Mouse (Mus musculus): ENCODE measurements around the gene Hoxc8. TPM values are rescaled to one million over a fixed set of nuclear protein-coding genes. Genes with fewer than 3 reads are reported as not detected.

The Hoxc8 gene
- polyA plus RNA-seq, 1 experiment from 2014 or later, result not detected

DNA sequence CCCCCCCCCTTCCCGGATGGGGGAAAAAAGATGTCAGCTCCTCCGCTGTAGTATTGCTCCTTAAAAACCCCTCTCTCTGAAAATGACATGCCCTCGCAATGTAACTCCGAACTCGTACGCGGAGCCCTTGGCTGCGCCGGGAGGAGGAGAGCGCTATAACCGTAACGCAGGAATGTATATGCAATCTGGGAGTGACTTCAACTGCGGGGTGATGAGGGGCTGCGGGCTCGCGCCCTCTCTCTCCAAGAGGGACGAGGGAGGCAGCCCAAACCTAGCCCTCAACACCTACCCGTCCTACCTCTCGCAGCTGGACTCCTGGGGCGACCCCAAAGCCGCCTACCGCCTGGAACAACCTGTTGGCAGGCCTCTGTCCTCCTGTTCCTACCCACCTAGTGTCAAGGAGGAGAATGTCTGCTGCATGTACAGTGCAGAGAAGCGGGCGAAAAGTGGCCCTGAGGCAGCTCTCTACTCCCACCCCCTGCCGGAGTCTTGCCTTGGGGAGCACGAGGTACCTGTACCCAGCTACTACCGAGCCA, 23.6 kb upstream of the Hoxc8 start, which contains the start of gene Hoxc10:
Gene Hoxc10, plus strand, starts transcription at position 21 of the 536 bp plus-strand sequence.
- Histone ChIP-seq H3K9me3 (no peaks in the 10 kb centered on the region), H3K36me3 (no peaks in the 10 kb centered on the region), H3K9ac (no peak within 1 kb of the TSS), H3K4me3 (0 out of 2 replicates have a peak within 1 kb of the TSS, but pooled peaks have one; percentile 9), H3K4me2 (peak within 1 kb of the TSS; percentile 12; the same call in 1 of the 2 replicates), H3K27me3 (peaks cover 97% of the 10 kb centered on the region), H3K4me1 (0 out of 2 replicates have a peak, but pooled peaks cover 5% of the 10 kb centered on the region), H3K27ac (no peak within 1 kb of the TSS)
- 2% methylated on average over 27 of the region's 27 CpGs for WGBS
- no peak for ATAC-seq (ENCODE audit: borderline replicate concordance, extremely low read depth, low FRiP score, low TSS enrichment)

DNA sequence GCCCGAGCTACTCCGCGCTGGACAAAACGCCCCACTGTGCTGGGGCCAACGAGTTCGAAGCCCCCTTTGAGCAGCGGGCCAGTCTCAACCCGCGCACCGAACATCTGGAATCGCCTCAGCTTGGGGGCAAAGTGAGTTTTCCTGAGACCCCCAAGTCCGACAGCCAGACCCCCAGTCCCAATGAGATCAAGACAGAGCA, 23.2 kb upstream of the Hoxc8 start, which contains the start of gene Hoxc5:
Gene Hoxc5, plus strand, starts transcription at position 132 of the 199 bp plus-strand sequence.
- no peak for ATAC-seq (ENCODE audit: borderline replicate concordance, extremely low read depth, low FRiP score, low TSS enrichment)
- Histone ChIP-seq H3K4me1 (0 out of 2 replicates have a peak, but pooled peaks cover 5% of the 10 kb centered on the region), H3K9me3 (no peaks in the 10 kb centered on the region), H3K36me3 (no peaks in the 10 kb centered on the region), H3K9ac (no peak within 1 kb of the TSS), H3K4me3 (0 out of 2 replicates have a peak within 1 kb of the TSS, but pooled peaks have one; percentile 9), H3K4me2 (peak within 1 kb of the TSS; percentile 12; the same call in 1 of the 2 replicates), H3K27me3 (peaks cover 99% of the 10 kb centered on the region), H3K27ac (no peak within 1 kb of the TSS)
- WGBS, result 5% methylated on average over 12 of the region's 12 CpGs

DNA sequence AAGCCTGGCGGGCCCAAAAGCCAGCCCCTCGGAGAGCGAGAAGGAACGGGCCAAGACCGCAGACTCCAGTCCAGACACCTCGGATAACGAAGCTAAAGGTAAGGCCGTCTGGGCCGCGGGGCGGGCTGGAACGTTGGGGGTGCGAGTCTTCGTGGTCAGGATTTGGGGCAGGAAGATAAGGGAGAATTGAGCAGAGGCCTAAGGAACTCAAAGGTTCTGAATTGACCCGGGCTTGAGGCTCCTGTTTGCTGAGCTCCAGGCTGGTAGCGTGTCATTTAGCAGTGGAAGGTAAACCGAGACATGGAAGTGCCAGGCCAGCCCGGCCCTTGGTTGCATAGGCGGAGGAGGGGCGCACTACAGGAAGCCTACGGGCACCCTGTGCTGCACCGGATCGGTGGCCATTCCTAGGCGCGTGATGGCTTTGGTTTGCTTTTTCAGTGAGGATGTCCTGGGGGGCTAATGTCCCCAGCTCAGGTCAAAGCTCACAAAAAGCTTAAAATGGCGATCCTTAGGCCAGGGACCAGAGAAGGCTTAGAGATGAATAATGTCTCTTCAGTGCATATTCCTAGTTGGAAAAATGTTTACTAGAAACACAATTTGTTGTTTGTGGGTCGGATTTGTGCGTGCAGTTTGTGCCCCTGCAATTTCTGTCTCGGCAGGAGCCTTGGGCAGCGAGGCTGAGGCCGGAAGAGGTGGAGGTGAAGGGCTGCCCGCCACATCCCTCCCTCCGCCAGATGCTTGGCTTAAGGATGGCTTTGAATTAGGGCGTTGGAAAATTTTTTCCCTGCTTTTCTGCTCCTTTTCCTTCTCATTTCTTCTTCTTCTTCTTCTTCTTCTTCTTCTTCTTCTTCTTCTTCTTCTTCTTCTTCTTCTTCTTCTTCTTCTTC, 22.7 kb upstream of the Hoxc8 start:
- Histone ChIP-seq H3K4me2 (no peak overlapping the region), H3K36me3 (no peaks in the 10 kb centered on the region), H3K27ac (no peak overlapping the region), H3K9me3 (no peaks in the 10 kb centered on the region), H3K9ac (no peak overlapping the region), H3K27me3 (peaks cover 99% of the 10 kb centered on the region), H3K4me1 (0 out of 2 replicates have a peak, but pooled peaks cover 5% of the 10 kb centered on the region), H3K4me3 (no peak overlapping the region)
- WGBS, result 3% methylated on average over 34 of the region's 34 CpGs
- no peak for ATAC-seq (ENCODE audit: borderline replicate concordance, extremely low read depth, low FRiP score, low TSS enrichment)

DNA sequence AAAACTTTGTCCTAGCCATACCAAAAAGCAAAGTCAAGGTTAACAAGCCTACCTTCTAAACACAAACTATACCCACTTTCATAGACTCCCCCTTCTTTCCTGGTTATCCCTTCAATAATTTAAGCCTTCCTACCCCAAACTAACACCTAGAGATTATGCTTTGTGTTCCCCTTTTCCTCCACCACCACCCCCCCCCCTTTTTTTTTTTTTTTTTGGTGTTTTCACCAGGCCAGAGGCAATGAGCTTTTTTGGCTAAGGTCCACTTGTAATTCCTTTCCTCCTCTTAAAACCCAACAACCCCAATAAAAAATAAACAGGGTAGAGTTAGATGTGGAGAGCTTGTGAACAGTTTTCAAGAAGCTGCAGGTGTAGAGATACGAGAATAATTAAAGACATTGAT, 21.1 kb upstream of the Hoxc8 start:
- H3K9me3 ChIP-seq, result no peaks in the 10 kb centered on the region
- 39% methylated on average over 1 of the region's 1 CpGs for WGBS
- no peak for ATAC-seq (ENCODE audit: borderline replicate concordance, extremely low read depth, low FRiP score, low TSS enrichment)
- H3K4me1 ChIP-seq, result 0 out of 2 replicates have a peak, but pooled peaks cover 5% of the 10 kb centered on the region
- H3K4me2 ChIP-seq, result no peak overlapping the region
- H3K27me3 ChIP-seq, result peaks cover 99% of the 10 kb centered on the region
- no peak overlapping the region for H3K9ac ChIP-seq
- H3K4me3 ChIP-seq, result no peak overlapping the region
- no peak overlapping the region for H3K27ac ChIP-seq
- no peaks in the 10 kb centered on the region for H3K36me3 ChIP-seq

DNA sequence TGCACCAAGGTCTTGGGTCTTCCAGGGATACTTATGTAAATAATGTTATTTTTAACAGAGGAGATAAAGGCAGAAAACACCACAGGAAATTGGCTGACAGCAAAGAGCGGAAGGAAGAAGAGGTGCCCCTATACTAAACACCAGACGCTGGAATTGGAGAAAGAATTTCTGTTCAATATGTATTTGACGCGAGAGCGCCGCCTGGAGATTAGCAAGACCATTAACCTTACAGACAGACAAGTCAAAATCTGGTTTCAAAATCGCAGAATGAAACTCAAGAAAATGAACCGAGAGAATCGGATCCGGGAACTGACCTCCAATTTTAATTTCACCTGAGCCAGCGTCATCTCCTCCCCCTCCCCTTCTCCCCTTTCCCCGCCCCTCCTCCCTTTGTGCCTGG, 19.7 kb upstream of the Hoxc8 start:
- Histone ChIP-seq H3K36me3 (no peaks in the 10 kb centered on the region), H3K4me2 (no peak overlapping the region), H3K9me3 (no peaks in the 10 kb centered on the region), H3K4me3 (no peak overlapping the region), H3K4me1 (0 out of 2 replicates have a peak, but pooled peaks cover 5% of the 10 kb centered on the region), H3K27ac (no peak overlapping the region), H3K27me3 (peaks cover 99% of the 10 kb centered on the region), H3K9ac (no peak overlapping the region)
- WGBS, result 3% methylated on average over 12 of the region's 12 CpGs
- ATAC-seq (ENCODE audit: borderline replicate concordance, extremely low read depth, low FRiP score, low TSS enrichment), result no peak

DNA sequence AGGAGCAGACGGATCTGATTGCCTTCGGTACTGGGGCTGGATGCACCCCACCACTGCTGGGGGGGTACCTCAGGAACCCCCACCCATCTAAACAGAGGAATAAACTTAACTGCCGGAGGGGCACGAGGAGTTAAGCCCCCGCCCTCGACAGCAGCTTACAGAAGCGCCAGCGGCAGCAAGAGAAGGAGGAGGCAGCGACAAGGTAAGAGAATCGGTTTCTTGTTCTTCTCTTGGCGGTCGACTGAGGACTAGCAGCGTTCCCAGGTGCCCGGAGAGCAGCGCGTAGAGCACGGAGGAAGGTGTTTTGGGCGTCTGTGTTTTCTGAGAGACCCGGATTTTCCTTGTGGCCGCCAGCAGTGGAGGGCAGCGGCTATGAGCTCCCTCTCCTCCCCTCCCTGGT, 18.2 kb upstream of the Hoxc8 start:
- Histone ChIP-seq H3K27ac (no peak overlapping the region), H3K9ac (no peak overlapping the region)

DNA sequence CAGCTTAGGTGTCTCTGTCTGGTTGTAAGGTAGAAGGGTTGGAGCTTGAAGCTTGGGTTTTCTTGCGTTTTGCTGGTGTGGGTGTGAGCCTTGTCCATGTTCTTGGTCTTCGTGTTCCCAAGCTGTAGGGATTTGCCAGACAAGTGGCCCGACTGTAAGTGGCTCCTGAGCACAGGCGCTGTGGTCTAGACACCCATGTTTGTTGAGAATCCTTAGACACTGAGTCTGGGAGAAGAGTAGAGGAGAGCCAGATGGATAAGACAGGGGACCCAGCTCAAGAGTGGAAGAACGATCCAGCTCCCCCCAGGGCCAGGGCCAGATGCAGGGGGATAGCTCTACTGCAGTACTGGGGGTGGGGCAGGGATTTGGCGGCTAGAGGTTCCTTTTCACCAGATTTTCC, 17.7 kb upstream of the Hoxc8 start:
- no peaks in the 10 kb centered on the region for H3K9me3 ChIP-seq
- H3K4me2 ChIP-seq, result no peak overlapping the region
- no peak overlapping the region for H3K4me3 ChIP-seq
- no peaks in the 10 kb centered on the region for H3K36me3 ChIP-seq
- no peak overlapping the region for H3K27ac ChIP-seq
- WGBS, result 2% methylated on average over 6 of the region's 6 CpGs
- peaks cover 99% of the 10 kb centered on the region for H3K27me3 ChIP-seq
- H3K4me1 ChIP-seq, result peaks cover 4% of the 10 kb centered on the region; the same call in 1 of the 2 replicates
- ATAC-seq (ENCODE audit: borderline replicate concordance, extremely low read depth, low FRiP score, low TSS enrichment), result no peak
- H3K9ac ChIP-seq, result no peak overlapping the region

More for the DNA sequence above, 18.2 kb upstream of the Hoxc8 start:
- Histone ChIP-seq H3K27me3 (peaks cover 99% of the 10 kb centered on the region), H3K4me3 (no peak overlapping the region), H3K36me3 (no peaks in the 10 kb centered on the region), H3K9me3 (no peaks in the 10 kb centered on the region), H3K4me1 (peaks cover 2% of the 10 kb centered on the region; the same call in 1 of the 2 replicates), H3K4me2 (no peak overlapping the region)
- under 1% methylated on average over 21 of the region's 21 CpGs for WGBS
- no peak for ATAC-seq (ENCODE audit: borderline replicate concordance, extremely low read depth, low FRiP score, low TSS enrichment)

DNA sequence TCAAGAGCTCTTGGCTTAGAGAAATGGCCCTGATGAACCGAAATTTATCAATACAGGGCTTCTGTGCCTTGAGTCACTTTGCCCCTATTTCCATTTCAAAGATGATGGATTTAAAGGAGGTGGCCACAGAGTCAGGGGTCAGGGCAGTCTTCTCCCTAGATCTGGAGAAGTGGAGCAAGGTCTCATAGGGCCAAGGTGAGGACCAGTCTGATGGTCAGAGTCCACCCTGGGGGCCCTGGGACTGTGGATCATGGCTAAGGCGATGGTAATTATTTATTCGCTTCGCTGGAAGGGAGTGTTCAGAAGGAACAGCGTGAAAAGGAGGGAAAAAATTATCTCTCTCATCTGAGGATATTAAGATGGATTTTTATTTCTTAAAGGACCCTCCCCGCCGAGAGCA, 15.4 kb upstream of the Hoxc8 start:
- 4% methylated on average over 7 of the region's 7 CpGs for WGBS
- Histone ChIP-seq H3K4me2 (no peak overlapping the region), H3K36me3 (no peaks in the 10 kb centered on the region), H3K27ac (no peak overlapping the region), H3K9me3 (no peaks in the 10 kb centered on the region), H3K9ac (no peak overlapping the region), H3K4me3 (no peak overlapping the region), H3K4me1 (peaks cover 4% of the 10 kb centered on the region; the same call in 1 of the 2 replicates), H3K27me3 (peaks cover 100% of the 10 kb centered on the region)
- no peak for ATAC-seq (ENCODE audit: borderline replicate concordance, extremely low read depth, low FRiP score, low TSS enrichment)

DNA sequence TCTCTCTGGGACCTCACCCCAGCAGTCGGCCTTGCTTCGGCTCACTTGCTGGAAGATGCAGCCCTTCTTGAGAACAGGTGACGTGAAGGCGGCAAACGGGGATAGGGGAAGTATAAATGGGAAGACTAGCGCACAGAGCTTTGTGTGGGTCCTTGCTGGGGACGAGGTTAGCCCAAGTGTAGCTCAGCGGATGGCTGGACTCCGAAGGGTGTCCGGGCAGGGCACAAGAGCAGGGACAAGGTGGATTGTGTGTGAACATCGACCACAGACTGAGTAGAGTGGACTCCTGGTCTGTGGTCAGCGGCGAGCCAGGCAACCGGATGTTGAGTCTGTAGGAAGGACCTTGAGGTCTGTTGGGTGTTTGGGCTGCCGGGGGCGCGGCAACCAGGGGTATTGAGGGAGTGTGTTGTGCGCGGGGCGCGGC, 14.7 kb upstream of the Hoxc8 start:
- H3K9ac ChIP-seq, result no peak overlapping the region
- peaks cover 100% of the 10 kb centered on the region for H3K27me3 ChIP-seq
- peaks cover 4% of the 10 kb centered on the region; the same call in 1 of the 2 replicates for H3K4me1 ChIP-seq
- H3K27ac ChIP-seq, result no peak overlapping the region
- no peak for ATAC-seq (ENCODE audit: borderline replicate concordance, extremely low read depth, low FRiP score, low TSS enrichment)
- H3K36me3 ChIP-seq, result no peaks in the 10 kb centered on the region
- no peaks in the 10 kb centered on the region for H3K9me3 ChIP-seq
- WGBS, result under 1% methylated on average over 21 of the region's 21 CpGs
- no peak overlapping the region for H3K4me2 ChIP-seq
- H3K4me3 ChIP-seq, result no peak overlapping the region

DNA sequence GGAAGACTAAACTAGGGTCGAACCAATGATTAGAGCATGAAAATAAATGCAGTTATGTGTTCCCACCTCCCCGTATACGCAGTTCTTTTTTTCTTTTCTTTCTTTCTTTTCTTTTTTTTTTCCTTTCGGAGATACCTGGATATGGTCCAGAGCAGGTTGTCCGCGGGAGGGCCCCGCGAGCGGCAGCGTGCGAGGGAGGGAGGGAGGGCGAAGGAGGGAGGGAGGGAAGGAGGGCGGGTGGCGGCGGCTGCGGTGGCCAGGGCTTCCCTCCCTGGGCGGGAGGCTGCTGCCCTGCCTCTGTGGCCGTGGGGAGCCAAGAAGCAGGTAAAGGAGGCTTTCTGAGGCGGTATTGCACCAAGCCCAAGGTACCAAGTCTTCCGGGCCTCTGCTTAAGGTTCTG, 14.2 kb upstream of the Hoxc8 start, which contains the start of gene Hoxc9:
Gene Hoxc9, plus strand, starts transcription at position 269 of the 400 bp plus-strand sequence.
- Histone ChIP-seq H3K4me1 (peaks cover 4% of the 10 kb centered on the region; the same call in 1 of the 2 replicates), H3K9me3 (no peaks in the 10 kb centered on the region), H3K27ac (no peak within 1 kb of the TSS), H3K4me3 (0 out of 2 replicates have a peak within 1 kb of the TSS, but pooled peaks have one; percentile 8), H3K27me3 (peaks cover 100% of the 10 kb centered on the region), H3K36me3 (no peaks in the 10 kb centered on the region), H3K9ac (no peak within 1 kb of the TSS), H3K4me2 (peak within 1 kb of the TSS; percentile 14; the same call in 1 of the 2 replicates)
- no peak for ATAC-seq (ENCODE audit: borderline replicate concordance, extremely low read depth, low FRiP score, low TSS enrichment)
- WGBS, result 3% methylated on average over 8 of the region's 20 CpGs

DNA sequence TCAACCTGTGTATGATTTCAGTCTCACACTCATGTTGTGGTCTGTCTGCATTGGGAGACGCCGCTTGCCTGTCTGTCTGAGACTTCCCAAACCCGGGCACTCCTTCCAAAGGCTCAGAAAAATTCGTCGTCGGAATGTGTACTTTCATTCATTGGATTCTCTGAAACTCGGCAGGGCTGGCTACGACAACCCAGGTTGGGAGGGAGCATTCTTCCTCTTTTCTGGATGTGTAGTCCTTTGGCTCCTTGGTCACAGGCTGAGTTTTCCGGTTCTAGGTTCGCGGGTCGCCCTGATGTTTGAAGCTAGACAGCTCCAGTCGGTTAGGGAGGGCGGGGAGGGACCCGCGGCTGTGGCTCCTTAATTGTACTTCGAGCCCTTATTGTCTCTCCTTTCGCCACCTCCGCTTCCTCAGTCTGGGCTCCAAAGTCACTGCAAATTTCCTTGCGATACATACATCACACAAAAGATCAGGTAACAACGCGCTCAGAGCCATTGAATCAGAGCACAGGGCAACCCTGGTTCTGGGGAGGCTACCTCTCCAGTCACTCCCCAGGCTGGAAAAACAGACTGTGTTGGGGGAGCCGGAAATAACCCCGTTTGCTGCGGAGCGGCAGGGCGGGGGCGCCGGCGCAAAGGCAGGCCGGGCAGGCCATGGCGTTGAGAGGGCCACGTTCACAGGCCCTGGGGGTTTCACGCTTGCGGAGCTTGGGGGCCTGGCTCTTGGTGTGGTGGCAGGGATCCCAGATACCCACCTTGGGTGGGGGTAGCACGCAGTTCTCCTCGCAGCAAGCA, 13.6 kb upstream of the Hoxc8 start:
- H3K4me1 ChIP-seq, result peaks cover 10% of the 10 kb centered on the region
- WGBS, result 1% methylated on average over 37 of the region's 37 CpGs
- H3K4me2 ChIP-seq, result peak overlapping the region; percentile 14; the same call in 1 of the 2 replicates
- 0 out of 2 replicates have a peak overlapping the region, but pooled peaks have one; percentile 8 for H3K4me3 ChIP-seq
- no peaks in the 10 kb centered on the region for H3K36me3 ChIP-seq
- peaks cover 100% of the 10 kb centered on the region for H3K27me3 ChIP-seq
- H3K27ac ChIP-seq, result no peak overlapping the region
- no peaks in the 10 kb centered on the region for H3K9me3 ChIP-seq
- ATAC-seq (ENCODE audit: borderline replicate concordance, extremely low read depth, low FRiP score, low TSS enrichment), result no peak
- H3K9ac ChIP-seq, result no peak overlapping the region

All from lung, embryonic 15.5 days (tissue).